Mouse (Mus musculus): ENCODE results near the gene Btbd1. TPM values are rescaled to one million over a fixed set of nuclear protein-coding genes. Genes with fewer than 3 reads are reported as not detected.

The Btbd1 gene
- polyA plus RNA-seq (2012; rRNA removed) = 16.1 and 21.7 TPM in 2 replicates

- DNase-seq (ENCODE audit: low read depth, low spot score) = no peak
These were observed at the start of gene Btbd1 for GRCm38 (mm10) chr7:81829379-81829894. Gene Btbd1, minus strand, starts transcription at chr7:81829431.

GRCm38 (mm10) chr7:81875372-81875771 is 46.1 kb upstream of the Btbd1 start:
- 43% methylated on average over 9 of the region's 9 CpGs for WGBS
- DNase-seq (ENCODE audit: low read depth, low spot score) = no peak

More at GRCm38 (mm10) chr7:81829379-81829894, at the start of gene Btbd1:
- WGBS = under 1% methylated on average over 53 of the region's 58 CpGs

GRCm38 (mm10) chr7:81874636-81875035 is 45.4 kb upstream of the Btbd1 start:
- no peak for DNase-seq (ENCODE audit: low read depth, low spot score)
- WGBS = 49% methylated on average over 6 of the region's 6 CpGs

GRCm38 (mm10) chr7:81873807-81874206 is 44.6 kb upstream of the Btbd1 start:
- 16% methylated on average over 1 of the region's 1 CpGs for WGBS
- DNase-seq (ENCODE audit: low read depth, low spot score) = no peak

GRCm38 (mm10) chr7:81872493-81873013 is 43.3 kb upstream of the Btbd1 start:
- WGBS = 17% methylated on average over 13 of the region's 13 CpGs
- DNase-seq (ENCODE audit: low read depth, low spot score) = no peak

GRCm38 (mm10) chr7:81868158-81868557 is 38.9 kb upstream of the Btbd1 start:
- WGBS = 25% methylated on average over 6 of the region's 6 CpGs
- DNase-seq (ENCODE audit: low read depth, low spot score) = peak; percentile 27

GRCm38 (mm10) chr7:81867231-81867930 is 38.1 kb upstream of the Btbd1 start:
- no peak for DNase-seq (ENCODE audit: low read depth, low spot score)
- 82% methylated on average over 9 of the region's 9 CpGs for WGBS

- DNase-seq (ENCODE audit: low read depth, low spot score) = no peak
- 82% methylated on average over 6 of the region's 6 CpGs for WGBS
These were observed 36.7 kb upstream of the Btbd1 start for GRCm38 (mm10) chr7:81865937-81866336.

- WGBS = 76% methylated on average over 6 of the region's 6 CpGs
- DNase-seq (ENCODE audit: low read depth, low spot score) = no peak
These were observed 35.3 kb upstream of the Btbd1 start for GRCm38 (mm10) chr7:81864552-81864951.

GRCm38 (mm10) chr7:81862587-81863583 is 33.7 kb upstream of the Btbd1 start:
- WGBS = 67% methylated on average over 24 of the region's 24 CpGs
- no peak for DNase-seq (ENCODE audit: low read depth, low spot score)

GRCm38 (mm10) chr7:81861921-81862320 is 32.7 kb upstream of the Btbd1 start:
- no peak for DNase-seq (ENCODE audit: low read depth, low spot score)
- 70% methylated on average over 4 of the region's 4 CpGs for WGBS

GRCm38 (mm10) chr7:81861461-81861860 is 32.2 kb upstream of the Btbd1 start:
- 83% methylated on average over 2 of the region's 2 CpGs for WGBS
- no peak for DNase-seq (ENCODE audit: low read depth, low spot score)

GRCm38 (mm10) chr7:81860996-81861395 is 31.8 kb upstream of the Btbd1 start:
- 36% methylated on average over 5 of the region's 5 CpGs for WGBS

GRCm38 (mm10) chr7:81860071-81860470 is 30.8 kb upstream of the Btbd1 start:
- 52% methylated on average over 11 of the region's 11 CpGs for WGBS
- no peak for DNase-seq (ENCODE audit: low read depth, low spot score)

More at GRCm38 (mm10) chr7:81860996-81861395, 31.8 kb upstream of the Btbd1 start:
- no peak for DNase-seq (ENCODE audit: low read depth, low spot score)

GRCm38 (mm10) chr7:81858968-81859721 is 29.9 kb upstream of the Btbd1 start, which contains the start of gene Tm6sf1:
Gene Tm6sf1, plus strand, starts transcription at chr7:81859001.
- 2% methylated on average over 64 of the region's 64 CpGs for WGBS
- DNase-seq (ENCODE audit: low read depth, low spot score) = no peak

- no peak for DNase-seq (ENCODE audit: low read depth, low spot score)
- 19% methylated on average over 9 of the region's 9 CpGs for WGBS
These were observed 29.0 kb upstream of the Btbd1 start for GRCm38 (mm10) chr7:81858236-81858635.

GRCm38 (mm10) chr7:81856221-81856620 is 27.0 kb upstream of the Btbd1 start:
- DNase-seq (ENCODE audit: low read depth, low spot score) = no peak
- 69% methylated on average over 4 of the region's 4 CpGs for WGBS

GRCm38 (mm10) chr7:81855694-81856093 is 26.5 kb upstream of the Btbd1 start, which contains the start of gene Gm10160:
Gene Gm10160, minus strand, starts transcription at chr7:81855794.
- no peak for DNase-seq (ENCODE audit: low read depth, low spot score)
- WGBS = 78% methylated on average over 1 of the region's 1 CpGs
